Mouse (Mus musculus): Measurements from ENCODE around the gene Dctd.

DNA sequence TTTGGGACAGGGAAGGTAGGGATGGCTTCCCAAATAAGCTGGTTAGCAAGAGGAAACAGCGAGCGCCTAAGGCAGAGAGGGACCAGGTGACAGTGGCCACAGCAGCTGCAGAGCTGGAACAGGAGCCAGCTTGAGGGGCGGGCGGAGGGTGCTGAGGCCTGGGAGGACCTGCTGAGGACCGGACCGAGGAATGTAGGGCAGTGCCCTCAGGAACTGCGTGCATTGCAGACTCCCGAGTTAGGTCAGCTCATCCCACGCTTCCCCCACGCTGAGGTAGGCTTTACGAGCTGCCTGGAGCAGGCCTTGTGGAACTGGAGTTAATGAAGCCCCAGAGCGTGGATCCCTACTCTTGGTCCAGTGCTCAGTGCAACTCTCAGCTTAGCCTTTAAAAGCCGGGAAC is 28.1 kb downstream of the Dctd start:
- no peak for TF ChIP-seq CTCF (IDR thresholded peaks at IDR 0.05; ENCODE audit: low read depth, low read length)
- TF ChIP-seq POLR2A (IDR thresholded peaks at IDR 0.05; ENCODE audit: borderline replicate concordance, low read depth, low read length), result no peak

All from bone marrow macrophage, adult 2 months (primary cell).